Mouse (Mus musculus): Measurements from ENCODE around the gene Upp1.

DNA sequence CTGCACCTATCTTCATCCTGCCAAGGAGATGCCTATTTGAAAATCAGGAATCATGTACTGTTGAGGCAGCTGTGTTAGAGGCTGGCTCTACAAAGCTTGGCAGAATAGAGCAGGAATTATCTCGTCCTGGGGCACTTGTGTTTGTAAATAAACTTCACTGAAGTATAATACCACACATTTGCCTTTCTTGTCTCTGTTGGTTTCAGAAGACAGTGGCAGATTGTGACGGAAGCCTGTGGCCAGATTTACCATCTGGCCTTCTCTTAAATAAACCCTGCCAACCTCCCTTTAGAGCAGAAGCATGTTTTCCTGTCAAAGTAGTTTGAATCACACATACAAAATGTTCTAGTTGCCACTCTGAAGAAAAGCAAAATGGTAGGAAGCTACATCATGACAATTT lies 10.2 kb downstream of the Upp1 start:
- TF ChIP-seq CTCF (IDR thresholded peaks at IDR 0.05; ENCODE audit: extremely low read depth, insufficient read length, insufficient replicate concordance, low read depth, low read length) (no peak), POLR2A (IDR thresholded peaks at IDR 0.05; ENCODE audit: low read depth, low read length) (no peak)

All from small intestine, adult 2 months (tissue).